Mouse (Mus musculus) G1E (cell line): Measurements from ENCODE around the gene Edc4. TPM values are rescaled to one million over a fixed set of nuclear protein-coding genes. Genes with fewer than 3 reads are reported as not detected.
A peak's percentile ranks its signal among the peaks of the same experiment; 100 is the strongest.

Experiments
- ATAC-seq: 2 replicates; pipeline ENCODE4 v1.8.0; 2016; ENCODE audit warnings: mild to moderate bottlenecking; ENCODE audit not compliant: insufficient number of reproducible peaks, poor library complexity, low FRiP score, severe bottlenecking; ENCODE audit errors: extremely low read depth
- DNase-seq: peaks from one replicate; pipeline ENCODE4 v3.0.0; 2012; ENCODE audit warnings: low spot score
- H3K27me3 ChIP-seq: 2 replicates; pipeline ENCODE4 v1.6.1; 2012; ENCODE audit warnings: mild to moderate bottlenecking, low read length, inconsistent platforms; ENCODE audit not compliant: insufficient read depth
- H3K36me3 ChIP-seq: replicated peaks from 2 replicates; pipeline ENCODE3; 2012; ENCODE audit warnings: mild to moderate bottlenecking, inconsistent platforms
- H3K4me1 ChIP-seq: 2 replicates; pipeline ENCODE4 v1.6.1; 2012; ENCODE audit warnings: low read depth, low read length, inconsistent platforms, mixed read lengths; ENCODE audit not compliant: insufficient read depth
- H3K4me3 ChIP-seq: 2 replicates; pipeline ENCODE4 v1.5.1; 2012; ENCODE audit warnings: low read depth, mild to moderate bottlenecking, inconsistent platforms, low read length, moderate library complexity, mixed read lengths
- H3K9me3 ChIP-seq: replicated peaks from 2 replicates; pipeline ENCODE4 v1.6.1; 2012; ENCODE audit warnings: inconsistent platforms
- CTCF ChIP-seq: IDR thresholded peaks from 2 replicates; pipeline ENCODE4 v1.5.1; 2012; ENCODE audit warnings: low read depth, low read length, inconsistent platforms, mixed read lengths
- GATA1 ChIP-seq: IDR thresholded peaks from 2 replicates; pipeline ENCODE4 v1.6.1; 2012; ENCODE audit warnings: borderline replicate concordance, low read length, inconsistent platforms, mixed read lengths
- GATA2 ChIP-seq: IDR thresholded peaks from 2 replicates; pipeline ENCODE4 v1.6.1; 2012; ENCODE audit warnings: low read depth, low read length, inconsistent platforms, borderline replicate concordance
- POLR2AphosphoS5 ChIP-seq: IDR thresholded peaks from 2 replicates; pipeline ENCODE4 v1.6.1; 2012; ENCODE audit warnings: low read depth, low read length, inconsistent platforms; ENCODE audit not compliant: insufficient replicate concordance
- TAL1 ChIP-seq: conservative IDR thresholded peaks from 2 replicates; pipeline ENCODE4 v1.6.1; 2012; ENCODE audit warnings: low read depth, low read length, inconsistent platforms, mixed read lengths
- polyA plus RNA-seq: library from polyadenylated mRNA; stranded (reverse); fragments of >175 nt; gene quantifications from 2 replicates; pipeline ENCODE4 v1.2.3, GENCODE M21; 2012
- total RNA-seq, 2 experiments: library from RNA; stranded (forward) in 1 of 2; stranded (reverse) in 1 of 2; fragments of 200-1000 nt in 1 of 2; fragments of >200 nt in 1 of 2; fragmentation: Nextera tagmentation in 1 of 2; gene quantifications; 2 replicates each; pipeline ENCODE4 v1.2.3; 2014 to 2017

The Edc4 gene
- total and polyA plus RNA-seq, 3 experiments = 29.7 to 53.4 (median 39.7) TPM

DNA sequence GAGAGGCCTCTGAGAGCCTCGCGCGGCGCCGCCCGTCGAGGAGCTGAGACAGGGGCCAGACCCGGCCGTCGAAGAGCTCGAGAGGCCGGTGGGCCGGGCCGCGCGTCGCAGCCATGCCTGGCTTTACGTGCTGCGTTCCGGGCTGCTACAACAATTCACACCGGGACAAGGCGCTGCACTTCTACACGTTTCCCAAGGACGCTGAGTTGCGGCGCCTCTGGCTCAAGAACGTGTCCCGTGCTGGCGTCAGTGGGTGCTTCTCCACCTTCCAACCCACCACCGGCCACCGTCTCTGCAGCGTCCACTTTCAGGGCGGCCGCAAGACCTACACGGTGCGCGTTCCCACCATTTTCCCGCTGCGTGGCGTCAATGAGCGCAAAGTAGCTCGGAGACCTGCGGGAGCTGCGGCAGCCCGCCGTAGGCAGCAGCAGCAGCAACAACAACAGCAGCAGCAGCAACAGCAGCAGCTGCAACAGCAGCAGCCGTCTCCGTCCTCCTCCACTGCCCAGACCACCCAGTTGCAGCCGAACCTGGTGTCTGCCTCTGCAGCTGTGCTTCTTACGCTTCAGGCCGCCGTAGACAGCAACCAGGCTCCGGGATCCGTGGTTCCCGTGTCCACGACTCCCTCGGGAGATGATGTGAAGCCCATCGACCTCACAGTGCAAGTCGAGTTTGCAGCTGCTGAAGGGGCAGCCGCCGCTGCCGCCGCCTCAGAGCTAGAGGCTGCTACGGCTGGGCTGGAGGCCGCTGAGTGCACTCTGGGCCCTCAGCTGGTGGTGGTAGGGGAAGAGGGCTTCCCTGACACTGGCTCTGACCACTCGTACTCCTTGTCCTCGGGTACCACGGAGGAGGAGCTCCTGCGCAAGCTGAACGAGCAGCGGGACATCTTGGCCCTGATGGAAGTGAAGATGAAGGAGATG is 25.2 kb upstream of the Edc4 start:
- no peak for ATAC-seq
- no peak for TF ChIP-seq GATA2
- no peak for TF ChIP-seq CTCF
- no peak for TF ChIP-seq GATA1
- TF ChIP-seq POLR2AphosphoS5 = no peak
- no peak for TF ChIP-seq TAL1
- Histone ChIP-seq H3K4me3 (peak overlapping the region; percentile 77), H3K4me1 (peaks cover 61% of the 10 kb centered on the region), H3K9me3 (no peaks in the 10 kb centered on the region), H3K36me3 (peaks cover 27% of the 10 kb centered on the region), H3K27me3 (no peaks in the 10 kb centered on the region)
- peak; percentile 18 for DNase-seq

DNA sequence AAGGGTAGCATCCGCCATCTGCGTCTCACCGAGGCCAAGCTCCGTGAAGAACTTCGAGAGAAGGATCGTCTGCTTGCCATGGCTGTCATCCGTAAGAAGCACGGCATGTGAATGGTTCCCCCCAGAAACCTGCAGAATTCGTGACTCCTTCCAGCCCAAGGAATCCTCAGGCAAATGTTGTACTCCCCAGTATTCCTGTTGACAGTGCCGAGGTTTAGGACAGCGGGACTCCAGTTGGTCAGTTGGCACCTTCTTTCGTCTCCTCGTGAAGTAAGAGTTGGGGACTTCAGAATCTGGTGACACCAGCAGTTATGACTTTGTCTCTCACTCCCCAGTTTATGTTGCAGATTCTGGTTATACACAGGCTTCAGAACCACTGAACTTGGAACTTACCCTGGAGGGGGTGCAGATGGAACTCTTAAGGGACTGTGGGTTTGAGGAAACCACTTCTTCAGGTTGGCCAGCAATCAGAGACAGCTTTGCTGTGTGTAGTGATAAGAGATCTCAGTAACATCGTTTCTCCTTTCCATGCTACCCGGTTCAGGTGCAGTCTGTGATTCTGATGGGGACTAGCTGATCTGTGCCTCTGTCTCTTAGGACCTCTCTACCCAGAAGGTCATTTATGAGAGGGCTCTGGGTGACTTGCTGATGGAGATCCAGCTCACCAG is 24.4 kb upstream of the Edc4 start:
- ATAC-seq (no peak), DNase-seq (no peak)
- Histone ChIP-seq H3K4me3 (peak overlapping the region; percentile 77), H3K4me1 (peaks cover 57% of the 10 kb centered on the region), H3K9me3 (no peaks in the 10 kb centered on the region), H3K36me3 (peaks cover 27% of the 10 kb centered on the region), H3K27me3 (no peaks in the 10 kb centered on the region)
- TF ChIP-seq POLR2AphosphoS5 (no peak), CTCF (no peak), GATA2 (no peak), TAL1 (no peak), GATA1 (no peak)

DNA sequence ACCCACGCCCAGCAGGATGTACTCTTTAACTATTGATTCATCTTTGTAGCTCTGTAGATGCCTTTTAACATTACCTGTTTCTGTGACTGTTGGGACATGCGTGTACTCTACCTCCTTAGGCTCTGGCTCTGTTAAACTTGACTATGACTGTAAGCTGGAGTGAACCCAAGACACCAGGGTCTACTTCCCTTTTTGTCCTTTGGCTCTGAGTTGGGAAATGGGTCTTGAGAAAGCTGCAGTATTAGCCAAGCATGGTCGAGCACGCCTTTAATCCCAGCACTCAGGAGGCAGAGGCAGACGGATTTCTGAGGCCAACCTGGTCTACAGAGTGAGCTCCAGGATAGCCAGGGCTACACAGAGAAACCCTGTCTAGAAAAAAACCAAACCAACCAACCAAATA is 22.2 kb upstream of the Edc4 start:
- no peaks in the 10 kb centered on the region for H3K27me3 ChIP-seq
- ATAC-seq = no peak
- no peak overlapping the region; the same call in 1 of the 2 replicates for H3K4me3 ChIP-seq
- TF ChIP-seq POLR2AphosphoS5 (no peak), GATA2 (no peak), GATA1 (no peak), CTCF (no peak), TAL1 (no peak)
- peaks cover 69% of the 10 kb centered on the region for H3K4me1 ChIP-seq
- DNase-seq = no peak
- H3K36me3 ChIP-seq = peaks cover 41% of the 10 kb centered on the region
- no peaks in the 10 kb centered on the region for H3K9me3 ChIP-seq

DNA sequence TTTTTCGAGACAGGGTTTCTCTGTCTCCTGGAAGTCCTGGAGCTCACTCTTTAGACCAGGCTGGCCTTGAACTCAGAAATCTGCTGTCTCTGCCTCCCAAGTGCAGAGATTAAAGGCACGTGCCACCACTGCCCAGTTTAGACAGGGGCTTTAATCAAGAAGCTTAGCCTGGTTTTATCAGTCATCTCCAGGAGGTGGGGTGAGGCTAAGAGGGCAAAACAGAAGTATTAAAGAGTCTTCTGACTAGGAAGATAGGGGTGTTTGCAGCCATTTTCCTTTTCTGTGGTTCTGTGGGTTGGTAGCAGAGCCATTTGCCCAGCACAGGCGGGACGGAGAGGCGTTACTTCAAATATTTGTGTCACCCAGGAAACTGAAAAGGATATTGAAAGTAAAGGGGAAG is 21.4 kb upstream of the Edc4 start:
- no peaks in the 10 kb centered on the region for H3K27me3 ChIP-seq
- DNase-seq (peak; percentile 70), ATAC-seq (peak; percentile 22; the same call in 1 of the 2 replicates)
- H3K4me1 ChIP-seq = peaks cover 75% of the 10 kb centered on the region
- H3K9me3 ChIP-seq = no peaks in the 10 kb centered on the region
- peaks cover 49% of the 10 kb centered on the region for H3K36me3 ChIP-seq
- TF ChIP-seq CTCF (no peak), POLR2AphosphoS5 (no peak), TAL1 (peak; percentile 90), GATA1 (no peak)
- peak overlapping the region; percentile 95; the same call in 1 of the 2 replicates for H3K4me3 ChIP-seq

DNA sequence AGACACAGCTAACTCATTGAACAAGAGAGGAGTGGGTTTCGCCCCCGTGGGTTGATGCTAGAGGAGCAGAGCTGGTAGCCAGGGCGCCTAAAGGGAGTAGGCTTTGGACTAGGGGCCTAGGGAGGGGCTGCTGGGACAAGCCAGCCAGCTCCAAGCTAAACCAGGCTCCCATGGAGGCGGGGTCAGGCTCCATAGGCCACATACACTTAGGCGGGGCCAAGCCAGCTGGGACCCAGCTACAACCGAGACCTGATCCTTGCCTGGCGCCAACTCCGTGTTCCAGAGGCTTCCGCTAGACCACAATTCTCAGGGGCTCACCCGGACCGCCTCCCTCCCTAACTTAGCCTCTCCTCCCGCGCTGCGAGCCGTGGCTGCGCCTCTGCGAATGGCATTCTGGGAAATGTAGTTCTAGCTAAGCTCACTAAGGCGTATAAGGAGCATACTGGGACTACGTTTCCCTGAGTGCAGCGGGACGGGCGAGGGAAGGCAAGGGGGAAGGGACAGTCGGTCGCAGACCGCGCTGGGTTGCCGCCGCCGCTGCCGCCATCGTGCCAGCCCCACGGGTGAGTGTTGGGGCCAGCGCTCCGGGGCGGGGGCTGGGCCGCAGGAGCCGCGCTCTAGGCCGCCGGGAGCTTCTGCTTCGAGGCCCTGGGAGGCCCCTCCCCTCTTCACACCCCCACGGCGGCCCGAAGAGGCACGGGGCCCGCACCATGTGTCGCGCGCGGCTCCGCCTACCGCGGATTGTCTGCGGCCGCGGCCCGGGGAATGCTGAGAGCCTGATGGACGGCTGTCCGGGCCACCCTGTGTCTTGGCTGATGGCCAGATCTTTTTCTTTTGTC is 20.3 kb upstream of the Edc4 start, which contains the start of gene Nutf2:
Gene Nutf2, plus strand, starts transcription at position 438 of the 839 bp plus-strand sequence.
- no peaks in the 10 kb centered on the region for H3K27me3 ChIP-seq
- ATAC-seq (peak; percentile 92), DNase-seq (peak; percentile 94)
- peaks cover 79% of the 10 kb centered on the region for H3K4me1 ChIP-seq
- H3K9me3 ChIP-seq = no peaks in the 10 kb centered on the region
- H3K36me3 ChIP-seq = peaks cover 58% of the 10 kb centered on the region
- peak within 1 kb of the TSS; percentile 95 for H3K4me3 ChIP-seq
- TF ChIP-seq CTCF (no peak), GATA1 (no peak)
